Mouse (Mus musculus) cerebellum, adult 2 months (tissue): ENCODE results near the gene Zcchc24. TPM values are rescaled to one million over a fixed set of nuclear protein-coding genes. Genes with fewer than 3 reads are reported as not detected.

Experiments used
- DNase-seq, 2 experiments: peaks; one replicate each; pipeline ENCODE4 v3.0.0; 2021
- H3K27ac ChIP-seq: fragments of 200-500 bp; 2 replicates; pipeline ENCODE4 v1.5.1; 2012; ENCODE audit warnings: low read length, control low read depth, inconsistent platforms; ENCODE audit not compliant: insufficient read depth
- H3K27me3 ChIP-seq: fragments of 200-500 bp; 2 replicates; pipeline ENCODE4 v1.6.1; 2012; ENCODE audit warnings: inconsistent platforms, mild to moderate bottlenecking, low read length, moderate library complexity; ENCODE audit not compliant: control insufficient read depth, insufficient read depth
- H3K4me1 ChIP-seq: fragments of 200-500 bp; 2 replicates; pipeline ENCODE4 v1.6.1; 2011; ENCODE audit warnings: low read length; ENCODE audit not compliant: control insufficient read depth, insufficient read depth
- H3K4me3 ChIP-seq: fragments of 200-500 bp; replicated peaks from 2 replicates; pipeline ENCODE3; 2011; ENCODE audit warnings: mild to moderate bottlenecking, low read depth, low read length, control low read depth; ENCODE audit not compliant: insufficient read depth
- CTCF ChIP-seq: fragments of 200-500 bp; IDR thresholded peaks from 2 replicates; pipeline ENCODE4 v1.5.1; 2011; ENCODE audit warnings: low read depth, mild to moderate bottlenecking, control low read depth, low read length, moderate library complexity, borderline replicate concordance; ENCODE audit not compliant: insufficient read depth
- POLR2A ChIP-seq: fragments of 200-500 bp; IDR thresholded peaks from 2 replicates; pipeline ENCODE4 v1.6.1; 2011; ENCODE audit warnings: low read length, control low read depth, borderline replicate concordance; ENCODE audit not compliant: insufficient read depth
- WGBS: fragments of 180-500 bp; shearing (Covaris S2); methylation state at CpG from one replicate; pipeline ENCODE4 v1.1.7; 2018; 5-methylcytosine and 5-hydroxymethylcytosine counted together
- polyA plus RNA-seq: library from polyadenylated mRNA; depleted of rRNA; stranded (reverse); fragments of >200 nt; gene quantifications from 2 replicates; pipeline ENCODE4 v1.2.3, GENCODE M21; 2012

Zcchc24 gene
- polyA plus RNA-seq, 1 experiment, result 71.4 TPM

GRCm38 (mm10) chr14:25788201-25788600 is 19.4 kb upstream of the Zcchc24 start:
- TF ChIP-seq CTCF, result no peak
- TF ChIP-seq POLR2A, result no peak
- no peak for DNase-seq

GRCm38 (mm10) chr14:25787387-25787910 is 18.6 kb upstream of the Zcchc24 start:
- 54% methylated on average over 12 of the region's 12 CpGs for WGBS
- Histone ChIP-seq H3K4me1 (no peaks in the 10 kb centered on the region), H3K27ac (no peak overlapping the region), H3K27me3 (no peaks in the 10 kb centered on the region), H3K4me3 (no peak overlapping the region)
- DNase-seq, result no peak
- TF ChIP-seq POLR2A (no peak), CTCF (no peak)

More at GRCm38 (mm10) chr14:25788201-25788600, 19.4 kb upstream of the Zcchc24 start:
- Histone ChIP-seq H3K4me3 (no peak overlapping the region), H3K27me3 (no peaks in the 10 kb centered on the region), H3K4me1 (no peaks in the 10 kb centered on the region), H3K27ac (no peak overlapping the region)
- 85% methylated on average over 5 of the region's 5 CpGs for WGBS

- H3K27ac ChIP-seq, result no peak overlapping the region
- TF ChIP-seq POLR2A (no peak), CTCF (no peak)
- no peaks in the 10 kb centered on the region for H3K4me1 ChIP-seq
- DNase-seq, result no peak
- no peaks in the 10 kb centered on the region for H3K27me3 ChIP-seq
- WGBS, result 23% methylated on average over 5 of the region's 5 CpGs
- H3K4me3 ChIP-seq, result no peak overlapping the region
Measured at GRCm38 (mm10) chr14:25786959-25787358, 18.1 kb upstream of the Zcchc24 start.

DNA sequence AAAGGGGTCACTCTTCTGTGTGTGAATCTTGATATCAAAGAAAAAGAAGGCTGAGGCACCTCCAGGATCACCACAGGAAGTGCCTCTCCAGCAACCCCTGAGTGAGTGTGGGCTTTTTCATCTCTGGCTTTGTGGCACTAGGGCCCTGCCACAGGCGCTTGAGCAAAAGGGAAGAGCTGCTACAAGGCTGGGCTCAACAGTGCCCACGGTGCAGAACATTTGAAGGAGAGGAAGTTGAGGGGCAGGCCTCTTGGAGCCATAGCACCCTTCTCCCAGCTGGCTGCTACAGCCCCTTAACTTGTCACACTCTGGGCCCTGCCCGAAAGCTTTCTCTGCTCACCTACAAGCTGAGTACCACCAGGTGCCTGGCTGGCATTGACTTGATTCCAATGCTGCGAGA is 16.4 kb upstream of the Zcchc24 start:
- 89% methylated on average over 4 of the region's 4 CpGs for WGBS
- no peak overlapping the region for H3K27ac ChIP-seq
- no peaks in the 10 kb centered on the region for H3K27me3 ChIP-seq
- H3K4me3 ChIP-seq, result no peak overlapping the region
- no peaks in the 10 kb centered on the region for H3K4me1 ChIP-seq
- no peak for DNase-seq
- TF ChIP-seq CTCF, result no peak
- TF ChIP-seq POLR2A, result no peak

DNA sequence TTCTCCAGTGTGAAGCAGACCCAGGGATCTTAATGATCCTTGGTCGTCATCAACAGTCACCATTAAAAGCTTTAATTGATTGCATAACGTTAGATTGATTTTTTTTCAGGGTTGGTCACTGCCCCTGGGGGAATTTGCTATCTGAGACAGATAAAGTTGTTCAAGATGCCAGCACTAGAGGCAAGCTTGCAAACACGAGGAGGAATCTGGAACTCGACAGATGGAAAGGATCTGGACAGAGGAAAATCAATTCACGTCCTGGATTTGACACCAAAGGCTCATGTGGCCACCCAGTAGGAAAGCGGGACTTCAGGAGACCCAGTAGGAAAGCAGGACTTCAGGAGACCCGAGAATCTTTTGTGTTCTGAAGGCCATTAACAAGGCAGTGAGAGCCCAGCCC is 14.4 kb upstream of the Zcchc24 start:
- 60% methylated on average over 7 of the region's 7 CpGs for WGBS
- Histone ChIP-seq H3K27me3 (no peaks in the 10 kb centered on the region), H3K4me1 (no peaks in the 10 kb centered on the region; the same call in 1 of the 2 replicates), H3K4me3 (no peak overlapping the region), H3K27ac (no peak overlapping the region)
- DNase-seq, result no peak
- TF ChIP-seq CTCF, result no peak
- no peak for TF ChIP-seq POLR2A

GRCm38 (mm10) chr14:25780601-25781000 is 11.8 kb upstream of the Zcchc24 start:
- WGBS, result 60% methylated on average over 11 of the region's 11 CpGs
- DNase-seq, result no peak
- Histone ChIP-seq H3K4me3 (no peak overlapping the region), H3K4me1 (no peaks in the 10 kb centered on the region; the same call in 1 of the 2 replicates), H3K27ac (no peak overlapping the region), H3K27me3 (no peaks in the 10 kb centered on the region)
- TF ChIP-seq CTCF (no peak), POLR2A (no peak)

- H3K27me3 ChIP-seq, result no peaks in the 10 kb centered on the region
- peak in 1 of 2 experiments; percentile 14 for DNase-seq
- TF ChIP-seq CTCF (no peak), POLR2A (no peak)
- H3K27ac ChIP-seq, result no peak overlapping the region
- H3K4me3 ChIP-seq, result no peak overlapping the region
- 34% methylated on average over 6 of the region's 6 CpGs for WGBS
- no peaks in the 10 kb centered on the region; the same call in 1 of the 2 replicates for H3K4me1 ChIP-seq
Measured at GRCm38 (mm10) chr14:25776294-25776693, 7.5 kb upstream of the Zcchc24 start.

- 70% methylated on average over 5 of the region's 5 CpGs for WGBS
- no peak for DNase-seq
- TF ChIP-seq CTCF (no peak), POLR2A (no peak)
Measured at GRCm38 (mm10) chr14:25774100-25774499, 5.3 kb upstream of the Zcchc24 start.

More at GRCm38 (mm10) chr14:25774100-25774499, 5.3 kb upstream of the Zcchc24 start:
- H3K4me1 ChIP-seq, result no peaks in the 10 kb centered on the region; the same call in 1 of the 2 replicates
- H3K4me3 ChIP-seq, result no peak overlapping the region
- peaks cover under 1% of the 10 kb centered on the region; the same call in 1 of the 2 replicates for H3K27me3 ChIP-seq
- H3K27ac ChIP-seq, result no peak overlapping the region
